Mouse (Mus musculus): ENCODE data around the gene Atp11c. TPM values are rescaled to one million over a fixed set of nuclear protein-coding genes. Genes with fewer than 3 reads are reported as not detected.
A peak's percentile ranks its signal among the peaks of the same experiment; 100 is the strongest.

The Atp11c gene
- polyA plus RNA-seq, 1 experiment from 2014 or later, result 3.9 TPM

- H3K4me2 ChIP-seq, result peak within 1 kb of the TSS; percentile 35
- no peak within 1 kb of the TSS; the same call in 1 of the 2 replicates for H3K4me3 ChIP-seq (replicated peaks)
- H3K9me3 ChIP-seq (replicated peaks), result no peaks in the 10 kb centered on the region
- no peak within 1 kb of the TSS for H3K27ac ChIP-seq
- no peak within 1 kb of the TSS for H3K9ac ChIP-seq
- no peaks in the 10 kb centered on the region for H3K4me1 ChIP-seq (replicated peaks)
- ATAC-seq (ENCODE audit: low read depth) (no peak), DNase-seq (no peak)
- H3K27me3 ChIP-seq, result peaks cover 33% of the 10 kb centered on the region
- no peaks in the 10 kb centered on the region for H3K36me3 ChIP-seq
- 12% methylated on average over 25 of the region's 28 CpGs for WGBS (ENCODE audit: insufficient replicate concordance)
These were observed 413.6 kb downstream of the Atp11c start, which contains the start of gene Mcf2 for GRCm38 (mm10) chrX:60178744-60179458. TSS of gene Mcf2 (minus strand) at chrX:60179089.

- H3K9me3 ChIP-seq (replicated peaks), result no peaks in the 10 kb centered on the region
- peaks cover 33% of the 10 kb centered on the region for H3K27me3 ChIP-seq
- H3K4me3 ChIP-seq (replicated peaks), result no peak overlapping the region; the same call in 1 of the 2 replicates
- no peak for DNase-seq
- 11% methylated on average over 19 of the region's 19 CpGs for WGBS (ENCODE audit: insufficient replicate concordance)
- H3K27ac ChIP-seq, result no peak overlapping the region
- H3K36me3 ChIP-seq, result no peaks in the 10 kb centered on the region
- H3K4me1 ChIP-seq (replicated peaks), result no peaks in the 10 kb centered on the region
- no peak overlapping the region for H3K9ac ChIP-seq
- ATAC-seq (ENCODE audit: low read depth), result no peak
- peak overlapping the region; percentile 35 for H3K4me2 ChIP-seq
These were observed 414.3 kb downstream of the Atp11c start for GRCm38 (mm10) chrX:60178025-60178743.

MicroRNAs encoded within 50 kb of the gene (microRNA counts, 519-probe panel; counts per million panel counts)
- 3,238 counts per million, percentile 20 among the panel's probes with 10 or more counts for microRNA mmu-miR-505

Small RNA genes within 50 kb of the gene (microRNA-seq; reads per million reads assigned to microRNA genes)
- 141 reads per million, percentile 55 among the genes with 10 or more reads in this experiment for gene Mir505

Other genes with a start within 250 kb of the Atp11c start
- gene Gm7073, start 53.4 kb downstream of the Atp11c start, polyA plus RNA-seq (2015; fragmentation: Nextera tagmentation; extraction: Ambion mirVana), result not detected in 2 replicates

All from liver, embryonic 13.5 days (tissue).